Mouse (Mus musculus) frontal cortex, postnatal 10 days (tissue): ENCODE data around the gene Ranbp3.
A peak's percentile ranks its signal among the peaks of the same experiment; 100 is the strongest.

Source experiments
- DNase-seq, 2 experiments: peaks; one replicate each; pipeline ENCODE4 v3.0.0; 2022; ENCODE audit warnings: low spot score in 2 of 2, mixed read lengths in 1 of 2

The Ranbp3 gene

GRCm38 (mm10) chr17:56727029-56727649, 54.0 kb downstream of the Ranbp3 start:
- DNase-seq: no peak

- no peak for DNase-seq
Measured at GRCm38 (mm10) chr17:56727659-56728058, 54.6 kb downstream of the Ranbp3 start.

GRCm38 (mm10) chr17:56728117-56728516, 55.0 kb downstream of the Ranbp3 start:
- DNase-seq: no peak

- no peak for DNase-seq
Measured at GRCm38 (mm10) chr17:56729151-56729550, 56.1 kb downstream of the Ranbp3 start.

- DNase-seq: no peak
Measured at GRCm38 (mm10) chr17:56729656-56730055, 56.6 kb downstream of the Ranbp3 start.

GRCm38 (mm10) chr17:56736534-56736933, 63.4 kb downstream of the Ranbp3 start:
- no peak for DNase-seq

- DNase-seq: no peak
Measured at GRCm38 (mm10) chr17:56738221-56738620, 65.1 kb downstream of the Ranbp3 start.

- DNase-seq: no peak
Measured at GRCm38 (mm10) chr17:56740118-56740787, 67.2 kb downstream of the Ranbp3 start.

- no peak for DNase-seq
Measured at GRCm38 (mm10) chr17:56740788-56741160, 67.7 kb downstream of the Ranbp3 start.

- no peak for DNase-seq
Measured at GRCm38 (mm10) chr17:56744173-56744572, 71.1 kb downstream of the Ranbp3 start.

GRCm38 (mm10) chr17:56751404-56752072, 78.4 kb downstream of the Ranbp3 start:
- no peak for DNase-seq

GRCm38 (mm10) chr17:56753452-56753851, 80.4 kb downstream of the Ranbp3 start:
- no peak for DNase-seq

- no peak for DNase-seq
Measured at GRCm38 (mm10) chr17:56754271-56755185, 81.4 kb downstream of the Ranbp3 start.

- no peak for DNase-seq
Measured at GRCm38 (mm10) chr17:56756703-56757399, 83.8 kb downstream of the Ranbp3 start.

GRCm38 (mm10) chr17:56757416-56758123, 84.5 kb downstream of the Ranbp3 start, which contains the start of gene Nrtn:
Gene Nrtn (minus strand): TSS chr17:56757530.
- peak in 1 of 2 experiments; percentile 64 for DNase-seq

GRCm38 (mm10) chr17:56758132-56758531, 85.0 kb downstream of the Ranbp3 start:
- DNase-seq: peak in 1 of 2 experiments; percentile 58

GRCm38 (mm10) chr17:56759261-56759660, 86.2 kb downstream of the Ranbp3 start:
- no peak for DNase-seq

- DNase-seq: no peak
Measured at GRCm38 (mm10) chr17:56761077-56761476, 88.0 kb downstream of the Ranbp3 start.
